Mouse (Mus musculus) spleen, postnatal 4 days (tissue): ENCODE results near the gene Wdr38.
A peak's percentile ranks its signal among the peaks of the same experiment; 100 is the strongest.
"Not testable (repeated sequence)": the region's sequence is repeated elsewhere in the genome, so short reads cannot be mapped to it uniquely, and the experiment has no call there.

ENCODE experiments used
- DNase-seq, 2 experiments: peaks; one replicate each; pipeline ENCODE4 v3.0.0; 2022; ENCODE audit warnings: low spot score in 2 of 2

Gene Wdr38

DNA sequence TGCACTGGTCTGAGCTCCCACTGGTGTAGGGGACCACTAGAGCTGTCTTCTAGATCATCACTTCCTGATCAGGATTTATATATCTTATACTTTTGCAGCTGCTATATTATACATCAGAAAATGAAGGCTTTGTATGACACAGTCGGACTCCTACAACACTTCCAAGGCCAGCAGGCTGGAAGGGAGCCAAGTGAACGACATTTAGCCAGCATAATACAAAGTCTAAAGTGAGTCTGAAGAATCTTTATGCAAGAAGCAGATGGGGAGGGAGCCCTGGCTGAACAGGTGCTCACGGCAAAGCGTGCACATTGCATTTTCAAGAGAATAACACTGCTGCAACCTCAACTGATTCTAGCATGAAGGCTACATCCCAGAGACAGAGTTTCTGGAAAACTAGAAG is 4.8 kb upstream of the Wdr38 start:
- no peak for DNase-seq

DNA sequence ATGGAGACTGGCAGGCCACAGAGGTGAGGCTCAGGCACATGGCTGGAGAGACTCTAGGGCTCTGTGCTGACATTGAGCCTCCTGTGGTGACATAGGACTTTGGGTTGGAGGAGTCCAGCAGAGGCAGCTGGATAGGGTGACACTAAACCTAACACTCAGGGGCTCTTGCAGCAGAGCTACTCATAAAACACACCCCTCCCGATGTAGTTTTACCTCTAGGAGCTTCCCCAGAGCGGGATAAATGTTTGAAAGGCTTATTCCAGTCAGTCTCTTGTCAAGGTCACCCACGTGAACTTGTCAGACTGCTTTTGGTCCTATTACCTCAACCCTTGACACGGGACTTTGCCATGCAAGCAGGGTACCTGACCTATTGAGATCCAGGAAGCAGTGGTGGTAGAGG is 2.1 kb downstream of the Wdr38 start:
- DNase-seq: no peak

DNA sequence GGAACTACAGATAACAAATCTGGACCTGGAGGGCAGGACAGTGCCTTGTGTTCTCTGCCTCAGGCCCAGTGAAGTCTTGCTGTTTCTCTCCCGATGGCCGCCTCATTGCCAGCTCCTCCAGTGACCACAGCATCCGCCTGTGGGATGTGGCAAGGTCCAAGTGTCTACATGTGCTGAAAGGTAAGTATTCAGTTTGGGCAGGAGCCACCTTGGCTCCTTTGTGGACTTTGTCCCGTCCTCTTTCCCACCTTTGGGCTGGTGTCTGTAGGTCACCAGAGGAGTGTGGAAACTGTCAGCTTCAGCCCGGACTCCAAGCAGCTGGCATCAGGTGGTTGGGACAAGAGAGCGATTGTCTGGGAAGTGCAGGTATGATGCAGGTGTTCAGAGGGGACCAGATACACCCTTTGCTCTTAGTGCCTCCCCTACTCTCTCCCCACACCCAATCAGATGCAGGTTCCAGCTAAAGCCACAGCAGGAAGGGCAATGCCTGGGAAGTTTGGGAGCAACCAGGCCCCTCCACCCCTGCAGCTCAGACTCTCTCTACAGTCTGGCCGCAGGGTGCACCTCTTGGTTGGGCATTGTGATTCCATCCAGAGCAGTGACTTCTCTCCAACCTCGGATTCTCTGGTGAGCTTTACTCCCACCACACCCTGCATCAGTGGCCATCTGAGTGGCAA is 2.8 kb downstream of the Wdr38 start:
- no peak for DNase-seq

DNA sequence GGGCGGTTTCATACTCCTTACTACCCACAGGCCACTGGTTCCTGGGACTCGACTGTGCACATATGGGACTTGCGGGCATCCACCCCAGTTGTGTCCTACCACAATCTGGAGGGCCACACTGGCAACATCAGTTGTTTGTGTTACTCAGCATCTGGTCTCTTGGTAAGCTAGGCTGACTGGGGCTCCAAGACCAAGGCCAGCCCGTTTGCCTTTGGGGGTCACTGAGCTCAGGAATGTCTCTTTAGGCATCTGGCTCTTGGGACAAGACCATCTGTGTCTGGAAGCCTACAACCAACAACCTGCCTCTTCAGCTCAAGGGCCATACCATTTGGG is 3.3 kb downstream of the Wdr38 start:
- no peak for DNase-seq

DNA sequence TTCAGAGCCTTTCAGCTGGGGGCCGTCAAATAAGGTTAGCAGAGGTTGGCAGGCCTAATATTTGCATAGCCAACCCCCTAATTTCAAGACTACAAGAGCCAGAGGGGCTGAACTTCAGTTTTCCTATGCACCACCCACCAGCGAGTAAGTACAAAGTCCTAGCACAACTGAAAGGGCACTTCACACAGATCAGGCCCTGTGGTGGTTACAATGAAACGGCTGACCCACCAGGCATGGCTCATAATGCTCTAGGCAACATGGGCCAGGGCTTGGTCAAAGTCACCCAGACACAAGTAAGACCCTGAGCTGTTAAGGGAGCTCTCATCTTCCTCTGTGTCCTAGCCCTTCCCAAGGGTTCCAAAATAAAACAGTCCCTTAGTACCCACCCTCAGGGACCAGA is 4.6 kb downstream of the Wdr38 start:
- DNase-seq: no peak

DNA sequence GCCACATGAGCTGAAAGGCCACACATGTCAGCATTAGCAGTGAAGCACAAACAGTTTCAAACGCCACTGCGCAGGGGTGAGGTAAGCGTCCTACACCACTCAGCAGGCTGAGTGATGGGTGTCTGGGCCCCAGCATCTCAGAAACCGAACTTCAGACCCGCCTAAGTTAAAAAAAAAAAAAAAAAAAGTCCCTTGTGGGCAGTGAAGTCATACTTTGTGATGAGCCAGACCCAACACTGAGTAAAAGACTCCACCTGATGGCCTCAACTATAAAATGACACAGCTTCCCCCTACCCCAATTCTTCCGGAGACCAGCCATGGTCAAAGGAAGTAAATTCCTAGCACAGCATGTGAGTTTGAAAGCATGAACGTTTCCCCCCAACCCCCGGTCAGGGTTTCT is 5.8 kb downstream of the Wdr38 start:
- DNase-seq: no peak

DNA sequence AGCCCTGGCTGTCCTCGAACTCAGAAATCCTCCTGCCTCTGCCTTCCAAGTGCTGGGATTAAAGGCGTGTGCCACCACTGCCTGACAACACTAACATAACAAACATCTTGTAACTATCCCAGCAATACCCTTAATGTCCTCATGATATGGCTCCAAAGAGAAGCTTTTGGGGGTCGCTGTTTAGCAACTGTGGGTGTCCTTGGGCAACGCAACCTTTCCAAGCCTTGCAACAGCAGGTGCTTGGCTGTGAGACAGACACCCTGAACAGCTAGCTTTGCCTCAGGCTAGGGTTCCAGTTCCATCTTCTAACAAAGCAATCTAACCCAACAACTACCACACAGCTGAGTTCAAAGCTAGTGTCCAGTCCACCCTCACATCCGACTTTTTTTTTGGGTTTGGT is 6.2 kb downstream of the Wdr38 start:
- no peak for DNase-seq

DNA sequence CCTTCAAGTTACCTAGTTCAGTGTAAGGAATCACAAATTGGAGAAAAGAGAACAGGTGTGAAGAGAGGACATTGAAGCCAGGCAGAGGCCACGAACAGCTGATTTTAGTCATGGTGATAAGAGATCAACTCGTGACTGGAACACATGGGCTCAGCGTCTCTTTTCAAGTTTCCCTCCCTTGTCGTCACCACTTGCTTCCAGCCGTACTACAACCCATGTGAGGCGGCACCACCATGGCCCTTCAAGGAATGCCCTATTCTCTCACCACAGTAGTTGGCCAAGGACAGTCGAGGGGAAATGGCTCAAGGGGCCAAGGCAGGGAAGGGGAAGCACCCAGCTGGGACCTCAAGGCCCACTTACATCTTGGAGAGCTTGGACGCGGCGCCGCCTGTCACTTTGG is 7.1 kb downstream of the Wdr38 start:
- DNase-seq: peak in 1 of 2 experiments; percentile 39

DNA sequence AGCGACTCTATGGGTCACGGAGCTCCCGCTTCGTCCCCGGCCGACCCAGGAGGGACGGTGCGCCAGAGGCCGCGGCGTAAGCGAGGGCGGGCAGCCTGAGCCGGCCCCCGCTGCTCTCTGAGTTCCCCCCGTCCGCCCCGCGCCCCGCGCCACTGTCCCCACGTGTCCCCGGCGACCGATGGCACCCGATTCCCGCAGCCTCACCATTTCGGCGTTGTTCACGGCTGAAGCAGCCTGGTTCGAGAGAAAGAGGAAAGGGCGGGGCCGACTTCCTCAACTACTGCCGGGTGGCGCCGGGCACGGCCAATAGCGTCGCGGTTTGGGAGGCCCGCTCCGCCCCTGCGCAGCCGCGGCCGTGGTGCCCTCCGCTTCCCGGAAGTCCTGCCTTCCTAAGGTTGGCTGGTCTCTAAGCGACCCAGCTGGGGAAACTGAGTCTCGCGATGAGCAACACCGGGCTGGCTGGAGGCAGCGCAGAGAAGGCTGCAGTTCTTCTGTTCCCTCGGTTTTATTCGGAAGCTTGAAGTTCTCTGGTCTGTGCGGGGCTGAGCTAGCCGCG is 7.7 kb downstream of the Wdr38 start, which contains the start of gene Arpc5l:
Arpc5l (plus strand) TSS at position 469 of the 556 bp plus-strand sequence.
- peak; percentile 92 to 96 for DNase-seq

DNA sequence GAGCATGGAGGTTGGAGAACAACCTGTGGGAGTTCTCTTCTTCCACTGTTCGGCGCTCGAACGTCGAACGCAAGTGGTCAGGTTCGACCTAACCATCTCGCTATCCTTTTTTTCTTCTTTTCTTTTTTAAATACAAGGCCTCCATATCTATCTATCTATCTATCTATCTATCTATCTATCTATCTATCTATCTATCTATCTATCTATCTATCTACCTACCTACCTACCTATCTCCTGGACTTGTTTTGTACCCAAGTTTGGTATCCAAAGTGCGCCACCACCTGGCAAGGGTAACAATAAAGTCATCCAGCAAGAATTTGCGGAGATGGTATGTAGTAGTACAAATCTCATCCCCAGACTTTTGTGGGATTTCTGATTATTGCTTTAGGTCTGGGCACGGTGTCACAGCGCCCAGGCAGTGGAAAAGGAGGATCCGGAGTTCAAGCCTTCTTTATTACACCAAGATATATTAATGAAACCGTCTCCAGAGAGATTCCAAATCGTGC is 8.4 kb downstream of the Wdr38 start, which contains the start of gene Rpl35:
Rpl35 (minus strand) TSS at position 51 of the 506 bp plus-strand sequence.
- DNase-seq: peak; percentile 65 to 81

DNA sequence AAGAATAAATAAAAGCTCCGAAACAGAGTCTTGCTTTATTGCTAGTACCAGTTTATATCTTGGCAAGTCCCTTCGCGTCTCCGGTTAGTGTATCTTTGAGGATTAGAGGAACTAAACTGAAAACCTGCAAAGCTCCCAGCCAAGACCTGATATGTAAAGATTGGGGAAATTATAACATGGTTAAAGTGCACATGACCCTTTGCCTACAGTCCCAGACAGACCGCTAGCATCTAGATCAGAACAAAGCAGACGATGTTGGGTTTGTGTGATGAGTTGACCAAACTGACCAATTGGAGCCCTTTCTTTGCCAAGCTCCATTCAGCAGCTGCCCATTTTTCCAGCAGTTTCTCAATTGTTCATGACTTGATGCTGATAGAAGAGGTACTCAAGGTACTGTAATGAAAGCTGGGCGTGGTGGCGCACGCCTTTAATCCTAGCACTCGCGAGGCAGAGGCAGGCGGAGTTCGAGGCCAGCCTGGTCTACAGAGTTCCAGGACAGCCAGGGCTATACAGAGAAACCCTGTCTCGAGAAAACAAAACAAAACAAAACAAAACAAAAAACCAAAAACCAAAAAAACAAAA is 9.0 kb downstream of the Wdr38 start:
- no peak for DNase-seq

DNA sequence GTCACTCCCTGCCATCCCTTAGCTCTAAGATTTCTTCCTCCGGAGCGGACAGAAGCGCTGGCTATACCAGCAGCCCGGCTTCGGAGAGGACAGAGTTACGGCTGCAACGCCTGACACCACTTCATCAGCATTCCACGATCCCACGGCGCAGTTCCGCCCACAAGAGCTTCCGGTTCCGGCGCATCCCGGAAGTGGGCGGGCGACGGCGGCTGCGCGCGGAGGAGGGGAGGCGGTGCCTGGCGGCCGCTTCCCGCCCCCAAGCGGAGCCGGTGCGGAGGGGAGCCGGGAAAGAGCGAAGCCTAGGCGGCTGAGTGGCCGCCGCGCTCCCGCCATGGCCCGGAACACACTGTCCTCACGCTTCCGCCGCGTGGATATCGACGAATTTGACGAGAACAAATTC is 10.6 kb downstream of the Wdr38 start:
- DNase-seq: peak; percentile 94 to 96

DNA sequence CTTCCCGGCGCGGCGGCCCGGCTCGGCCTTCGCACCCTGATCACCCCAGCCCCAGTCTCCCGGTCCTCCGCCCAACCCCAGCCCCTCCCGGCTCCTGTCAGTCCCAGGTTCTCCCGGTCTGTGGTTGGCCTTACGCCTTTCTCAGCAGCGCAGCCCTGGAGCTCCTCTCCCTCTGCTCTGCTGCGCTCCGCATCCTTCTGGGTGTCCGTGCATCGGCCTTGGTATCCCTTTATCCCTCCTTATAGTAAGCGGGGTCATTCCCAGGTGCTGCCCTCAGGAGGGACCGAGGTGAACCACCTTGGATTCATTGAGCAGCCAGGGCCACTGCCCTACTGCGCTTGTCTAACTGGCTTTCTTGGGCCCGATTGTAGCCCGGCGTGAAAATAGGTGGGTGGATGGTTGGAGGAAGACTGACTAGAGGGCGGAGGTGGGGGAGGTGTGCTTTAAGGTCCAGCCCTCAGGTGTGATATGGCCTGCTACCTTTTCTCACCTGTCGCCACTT is 11.1 kb downstream of the Wdr38 start:
- peak in 1 of 2 experiments; percentile 41 for DNase-seq

DNA sequence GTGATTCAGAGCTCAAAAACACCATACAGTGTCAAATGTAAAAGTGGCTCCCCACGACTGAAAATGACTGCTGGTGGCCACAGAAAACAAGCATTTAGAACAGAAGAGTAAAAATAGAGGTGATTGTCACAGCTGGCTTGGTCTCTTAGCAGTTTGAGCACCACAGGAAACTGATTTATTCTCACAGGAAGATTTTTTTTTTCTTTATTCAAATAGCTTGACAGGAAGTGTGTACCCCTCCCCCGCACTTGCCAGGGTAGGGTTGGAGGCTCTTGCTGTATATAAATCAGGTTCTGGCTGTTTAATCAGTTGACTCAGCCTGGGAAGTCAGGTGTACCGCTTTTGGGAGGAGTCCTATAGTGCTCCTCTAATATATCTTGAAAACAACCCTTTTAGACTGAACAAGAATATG is 11.7 kb downstream of the Wdr38 start:
- DNase-seq: peak in 1 of 2 experiments; percentile 65

DNA sequence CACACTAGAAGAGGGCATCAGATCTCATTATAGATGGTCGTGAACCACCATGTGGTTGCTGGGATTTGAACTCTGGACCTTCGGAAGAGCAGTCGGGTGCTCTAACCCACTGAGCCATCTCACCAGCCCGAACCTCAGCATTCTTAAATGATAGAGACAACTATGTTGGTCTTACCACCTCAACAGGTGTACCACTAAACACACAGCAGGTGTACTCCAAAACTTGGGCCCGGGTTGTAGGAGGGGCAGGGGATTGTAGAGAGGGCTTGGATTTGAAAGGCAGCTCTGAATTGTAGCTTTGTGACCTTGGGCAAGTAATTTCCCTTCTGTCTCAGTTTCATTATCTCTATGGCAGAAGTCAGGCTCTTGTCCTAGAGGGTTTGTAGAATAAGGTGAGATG is 12.9 kb downstream of the Wdr38 start:
- not testable (repeated sequence) for DNase-seq

DNA sequence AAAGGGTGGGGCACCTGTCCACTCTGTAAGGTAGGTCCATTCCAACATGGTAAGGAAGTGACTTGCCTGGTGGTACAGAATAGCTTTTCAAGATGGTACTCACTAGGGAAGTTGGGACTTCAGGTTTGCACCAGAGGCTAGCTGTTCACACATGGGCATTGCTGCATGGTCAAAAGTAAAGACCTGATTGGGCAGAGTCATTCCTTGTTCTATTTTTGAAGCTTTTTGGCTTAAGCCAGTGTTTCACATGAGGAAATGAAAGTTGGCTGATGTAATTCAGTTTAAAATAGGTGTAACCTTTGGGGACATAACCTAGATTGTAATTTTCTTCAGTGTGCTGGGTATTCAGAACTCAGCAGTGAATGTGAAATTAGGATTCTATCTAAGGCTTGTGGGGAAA is 14.0 kb downstream of the Wdr38 start:
- DNase-seq: no peak

DNA sequence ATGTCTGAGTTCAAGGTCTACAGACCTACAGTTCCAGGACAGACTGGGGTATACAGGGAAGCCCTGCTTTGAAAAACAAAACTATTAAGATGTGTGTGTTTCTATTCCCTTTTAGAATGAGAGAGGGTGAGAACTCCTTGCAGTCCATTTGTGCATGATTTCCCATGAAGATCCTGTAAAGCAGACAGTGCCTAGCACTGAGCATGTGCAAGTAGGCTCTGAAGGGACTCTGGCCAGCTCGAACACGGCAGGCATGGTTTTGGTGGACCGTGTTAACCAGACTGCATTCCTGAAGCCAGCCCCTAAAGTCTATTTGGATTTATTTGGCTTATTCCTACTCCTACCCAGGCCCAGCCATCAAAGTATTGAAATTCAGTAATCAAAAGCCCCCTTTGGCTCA is 14.7 kb downstream of the Wdr38 start:
- DNase-seq: no peak

DNA sequence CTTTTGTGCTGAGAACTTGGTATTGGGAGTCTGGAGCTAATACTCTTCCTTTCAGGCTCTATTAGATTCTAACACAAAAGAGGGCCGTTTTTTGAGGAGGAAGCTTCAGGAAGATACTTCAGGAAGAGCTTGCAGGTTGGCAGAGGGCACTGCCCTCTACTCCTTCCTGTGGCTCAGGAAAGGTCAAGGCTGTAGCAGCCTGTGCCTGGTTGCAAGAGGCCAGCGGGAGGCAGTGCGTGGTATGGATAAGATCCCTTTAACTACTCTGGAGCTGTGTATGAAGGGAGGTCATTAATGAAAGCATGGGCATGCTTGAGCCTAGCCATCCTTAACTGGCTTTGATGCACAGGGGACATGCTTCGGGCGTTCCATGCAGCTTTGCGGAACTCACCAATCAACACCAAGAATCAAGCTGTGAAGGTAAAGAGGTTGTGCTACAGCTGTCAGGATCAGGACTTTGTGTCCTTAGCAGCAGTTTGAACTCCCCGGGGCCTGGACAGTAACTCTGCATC is 15.5 kb downstream of the Wdr38 start:
- DNase-seq: no peak

DNA sequence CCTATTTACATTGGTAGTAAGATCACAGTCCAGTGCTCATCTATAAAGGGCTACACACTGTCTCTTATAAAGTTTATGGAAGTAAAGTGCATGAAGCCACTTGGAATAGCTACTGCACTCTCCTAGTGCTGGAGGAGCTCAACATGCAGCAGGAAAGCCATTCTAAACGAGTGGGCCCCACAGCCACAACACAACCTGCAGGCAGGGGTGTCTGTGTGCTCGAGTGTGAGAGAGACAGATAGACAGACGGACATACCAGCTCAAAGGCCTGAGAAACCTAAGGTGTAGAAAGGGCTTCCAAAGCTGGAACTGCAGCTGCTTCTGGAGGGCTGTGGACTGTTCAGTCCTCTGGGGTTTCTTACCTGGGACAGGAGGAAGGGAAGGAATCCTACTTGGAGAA is 19.3 kb downstream of the Wdr38 start:
- DNase-seq: no peak

DNA sequence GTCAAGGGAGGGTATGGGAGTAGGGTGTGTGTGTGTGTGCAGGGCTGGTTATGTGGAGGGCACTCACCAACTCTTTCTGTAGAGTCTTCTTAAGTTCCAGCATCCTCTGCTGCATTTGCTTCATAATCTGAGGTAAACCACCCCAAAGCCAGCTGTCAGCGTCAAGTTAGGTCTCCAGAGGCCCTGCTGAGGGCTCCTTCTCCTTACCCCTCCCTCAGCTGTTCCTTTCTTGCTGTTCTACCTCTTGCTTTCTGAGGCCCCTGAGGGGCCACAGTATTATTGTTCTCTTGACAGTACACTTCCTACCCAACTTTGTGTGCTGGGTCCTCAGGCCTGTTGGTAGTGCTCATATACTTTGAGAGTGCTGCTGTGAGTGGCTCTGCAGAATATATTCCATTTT is 22.7 kb downstream of the Wdr38 start:
- no peak for DNase-seq

DNA sequence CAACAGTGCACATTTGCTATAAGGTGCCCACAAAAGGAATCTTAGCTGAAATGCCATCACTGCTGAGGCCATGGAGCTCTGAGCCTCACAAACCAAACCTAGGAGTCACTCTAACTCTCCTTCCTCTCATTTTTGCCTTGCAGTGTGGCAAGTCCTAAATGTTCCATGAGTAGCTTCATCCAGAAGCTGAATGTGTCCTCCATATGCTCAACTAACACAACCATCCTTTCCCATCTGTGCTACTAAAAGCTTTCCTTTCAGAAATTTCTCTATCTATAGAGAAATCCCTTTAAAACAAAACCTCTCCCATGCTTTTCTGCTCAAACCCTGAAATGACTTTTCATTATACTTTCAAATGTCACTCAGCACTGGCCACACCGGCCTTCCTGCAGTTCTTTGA is 34.3 kb downstream of the Wdr38 start:
- DNase-seq: no peak

DNA sequence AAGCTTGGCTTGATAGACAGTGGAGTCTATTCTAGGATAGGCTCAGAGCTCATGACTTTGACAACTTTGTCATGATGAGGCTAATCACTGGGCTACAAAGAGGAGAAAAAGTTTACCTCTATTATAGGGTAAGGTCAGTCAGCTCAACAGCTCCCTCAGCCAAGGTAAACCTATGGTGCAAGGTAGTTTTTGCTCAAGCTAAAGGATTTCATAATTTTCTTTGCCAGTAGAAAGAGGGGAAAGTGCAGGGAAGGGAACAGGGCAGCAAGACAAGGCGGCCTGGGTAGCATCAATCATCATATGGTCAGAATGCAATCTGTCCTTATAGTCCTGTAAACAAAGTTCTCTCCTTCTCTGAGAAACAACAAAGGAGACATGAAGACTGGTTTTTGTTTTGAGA is 42.9 kb downstream of the Wdr38 start:
- no peak for DNase-seq

DNA sequence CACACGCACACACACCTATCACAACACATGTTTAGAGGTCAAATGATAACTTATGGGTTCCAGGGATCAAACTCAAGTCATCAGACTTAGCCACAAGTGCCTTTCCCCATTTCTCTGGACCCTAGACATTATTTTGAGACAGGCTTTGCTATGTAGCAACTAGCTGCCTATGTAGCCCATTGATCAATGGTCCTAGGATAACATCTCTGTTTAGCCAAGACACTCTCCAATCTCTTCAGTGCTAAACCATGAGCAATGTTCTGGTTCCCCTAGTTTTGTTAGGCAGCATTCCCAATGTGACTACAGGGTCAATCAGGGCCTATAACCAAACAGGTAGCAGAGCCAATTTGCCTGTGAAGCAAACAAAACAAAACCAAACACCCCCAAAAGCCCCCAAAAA is 51.2 kb downstream of the Wdr38 start:
- no peak for DNase-seq
